Mouse (Mus musculus) limb, embryonic 14.5 days (tissue): ENCODE data around the gene Fyb2. TPM values are rescaled to one million over a fixed set of nuclear protein-coding genes. Genes with fewer than 3 reads are reported as not detected.

Experiments used
- ATAC-seq: fragments of 200-750 bp; cut with Nextera tagmentation; 2 replicates; pipeline ENCODE4 v1.8.0; 2017; ENCODE audit warnings: low read depth, moderate number of reproducible peaks, moderate TSS enrichment; ENCODE audit not compliant: low FRiP score
- DNase-seq: peaks from one replicate; pipeline ENCODE4 v3.0.0-alpha.2; 2015; ENCODE audit warnings: low spot score
- H3K27ac ChIP-seq: fragments of 300-500 bp; sonication (generic); replicated peaks from 2 replicates; pipeline ENCODE4 v1.5.1; 2014; ENCODE audit warnings: low read depth, mild to moderate bottlenecking, low read length, moderate library complexity, mixed read lengths
- H3K27me3 ChIP-seq: fragments of 300-500 bp; sonication (generic); 2 replicates; pipeline ENCODE4 v1.6.1; 2014; ENCODE audit warnings: low read length, mixed read lengths; ENCODE audit not compliant: control insufficient read depth, insufficient read depth
- H3K36me3 ChIP-seq: fragments of 300-500 bp; sonication (generic); 2 replicates; pipeline ENCODE4 v1.6.1; 2014; ENCODE audit warnings: mild to moderate bottlenecking, low read length, moderate library complexity, mixed read lengths; ENCODE audit not compliant: control insufficient read depth, insufficient read depth
- H3K4me1 ChIP-seq: fragments of 300-500 bp; sonication (generic); 2 replicates; pipeline ENCODE4 v1.6.1; 2014; ENCODE audit warnings: antibody characterized with exemption, low read length, mixed read lengths; ENCODE audit not compliant: control insufficient read depth, insufficient read depth
- H3K4me2 ChIP-seq: fragments of 300-500 bp; sonication (generic); replicated peaks from 2 replicates; pipeline ENCODE4 v1.6.1; 2014; ENCODE audit warnings: low read depth, mild to moderate bottlenecking, low read length, moderate library complexity; ENCODE audit not compliant: severe bottlenecking
- H3K4me3 ChIP-seq: fragments of 300-500 bp; sonication (generic); replicated peaks from 2 replicates; pipeline ENCODE4 v1.5.1; 2014; ENCODE audit warnings: low read length
- H3K9ac ChIP-seq: fragments of 300-500 bp; sonication (generic); 2 replicates; pipeline ENCODE4 v1.6.1; 2014; ENCODE audit warnings: mild to moderate bottlenecking, low read depth, low read length, moderate library complexity; ENCODE audit not compliant: severe bottlenecking
- H3K9me3 ChIP-seq: fragments of 300-500 bp; sonication (generic); 2 replicates; pipeline ENCODE4 v1.6.1; 2016; ENCODE audit warnings: low read length; ENCODE audit not compliant: control insufficient read depth
- POLR2A ChIP-seq: fragments of 200-500 bp; IDR thresholded peaks from 2 replicates; pipeline ENCODE4 v1.8.0; 2012; ENCODE audit warnings: inconsistent platforms, mild to moderate bottlenecking, moderate library complexity, borderline replicate concordance; ENCODE audit not compliant: insufficient read depth, insufficient read length; ENCODE audit errors: extremely low read depth
- WGBS: fragments of 180-500 bp; shearing (Covaris S2); extraction: QIAGEN DNeasy Blood & Tissue Kit; methylation state at CpG from one replicate; pipeline ENCODE4 v1.1.7; 2014; 5-methylcytosine and 5-hydroxymethylcytosine counted together
- polyA plus RNA-seq, 2 experiments: library from polyadenylated mRNA; depleted of rRNA in 1 of 2; stranded (reverse) in 1 of 2; unstranded in 1 of 2; fragments of >200 nt; fragmentation: Nextera tagmentation in 1 of 2; extraction: Ambion mirVana in 1 of 2; gene quantifications; 2 replicates each; pipeline versions ENCODE4 v1.2.1 to v1.2.3; 2012 to 2014

The Fyb2 gene
- polyA plus RNA-seq, 2 experiments: 0.30 to 0.39 TPM

DNA sequence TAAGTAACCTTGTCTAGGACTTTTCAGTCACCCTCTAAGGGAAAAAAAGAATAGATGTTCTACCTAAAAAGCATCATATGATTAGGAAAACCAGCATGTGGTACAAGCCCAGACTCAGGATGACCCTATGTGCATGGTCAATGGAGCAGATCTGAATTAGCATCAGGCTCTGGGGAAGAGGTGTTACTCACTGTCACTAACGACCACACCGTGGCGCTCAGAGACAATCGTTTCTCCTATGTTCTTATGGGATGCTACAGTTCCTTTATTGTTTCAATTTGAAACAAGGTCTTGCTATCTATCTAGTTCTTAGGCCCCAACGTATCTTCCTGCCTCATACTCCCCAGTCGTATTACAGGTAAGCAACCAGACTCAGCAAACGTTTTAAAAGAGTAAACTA lies 119.9 kb downstream of the Fyb2 start:
- no peak overlapping the region for H3K27ac ChIP-seq
- 59% methylated on average over 7 of the region's 7 CpGs for WGBS
- no peak for ATAC-seq
- H3K4me1 ChIP-seq: 0 out of 2 replicates have a peak, but pooled peaks cover 4% of the 10 kb centered on the region
- H3K9me3 ChIP-seq: no peaks in the 10 kb centered on the region
- H3K4me3 ChIP-seq: no peak overlapping the region
- H3K4me2 ChIP-seq: no peak overlapping the region
- H3K9ac ChIP-seq: no peak overlapping the region
- no peaks in the 10 kb centered on the region for H3K36me3 ChIP-seq
- no peak for DNase-seq
- no peaks in the 10 kb centered on the region for H3K27me3 ChIP-seq
- no peak for TF ChIP-seq POLR2A

GRCm38 (mm10) chr4:105034259-105034658 lies 121.0 kb downstream of the Fyb2 start:
- Histone ChIP-seq H3K27ac (no peak overlapping the region), H3K9me3 (no peaks in the 10 kb centered on the region), H3K36me3 (no peaks in the 10 kb centered on the region), H3K9ac (no peak overlapping the region), H3K4me1 (0 out of 2 replicates have a peak, but pooled peaks cover 4% of the 10 kb centered on the region), H3K27me3 (no peaks in the 10 kb centered on the region), H3K4me2 (no peak overlapping the region), H3K4me3 (no peak overlapping the region)
- ATAC-seq (no peak), DNase-seq (peak; percentile 73)
- no peak for TF ChIP-seq POLR2A

- H3K36me3 ChIP-seq: no peaks in the 10 kb centered on the region
- DNase-seq (no peak), ATAC-seq (no peak)
- H3K27me3 ChIP-seq: no peaks in the 10 kb centered on the region
- no peak overlapping the region for H3K9ac ChIP-seq
- H3K27ac ChIP-seq: no peak overlapping the region
- H3K4me2 ChIP-seq: no peak overlapping the region
- no peak for TF ChIP-seq POLR2A
- H3K4me1 ChIP-seq: peaks cover 4% of the 10 kb centered on the region; the same call in 1 of the 2 replicates
- no peak overlapping the region for H3K4me3 ChIP-seq
- no peaks in the 10 kb centered on the region for H3K9me3 ChIP-seq
- 63% methylated on average over 1 of the region's 1 CpGs for WGBS
Observed at GRCm38 (mm10) chr4:105050041-105050440, 136.8 kb downstream of the Fyb2 start.

DNA sequence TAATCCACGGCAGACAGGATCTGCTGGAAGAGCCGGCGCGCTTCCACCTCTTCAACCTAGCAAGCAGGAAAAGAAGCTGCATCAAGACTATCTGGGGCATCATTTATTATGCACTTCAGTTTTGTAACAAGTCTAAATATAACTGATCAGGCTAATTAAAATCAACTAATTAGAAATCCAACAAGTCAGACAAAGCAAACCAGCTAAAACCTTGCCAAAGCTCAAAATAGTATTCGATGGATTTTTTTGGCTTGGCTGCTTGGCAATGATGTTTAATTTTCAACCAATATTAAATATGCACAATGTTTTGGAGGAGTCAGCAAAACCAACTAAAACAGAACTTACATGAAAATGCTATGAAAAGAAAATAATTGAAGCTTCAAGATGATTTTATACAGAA lies 138.0 kb downstream of the Fyb2 start:
- Histone ChIP-seq H3K27ac (no peak overlapping the region), H3K4me3 (no peak overlapping the region), H3K27me3 (no peaks in the 10 kb centered on the region), H3K4me2 (no peak overlapping the region), H3K9ac (no peak overlapping the region), H3K9me3 (no peaks in the 10 kb centered on the region), H3K4me1 (no peaks in the 10 kb centered on the region), H3K36me3 (no peaks in the 10 kb centered on the region)
- WGBS: 93% methylated on average over 5 of the region's 5 CpGs
- DNase-seq (no peak), ATAC-seq (no peak)
- TF ChIP-seq POLR2A: no peak

Other genes with a start within 250 kb of the Fyb2 start
- gene C8b, start 147.1 kb upstream of the Fyb2 start, polyA plus RNA-seq (2012; rRNA removed): not detected in 2 replicates
- gene C8b, start 147.1 kb upstream of the Fyb2 start, polyA plus RNA-seq (2014; fragmentation: Nextera tagmentation; extraction: Ambion mirVana): not detected in 2 replicates
- not detected in 2 replicates for gene Gm17662, start 56.1 kb upstream of the Fyb2 start, polyA plus RNA-seq (2012; rRNA removed)
- gene Gm17662, start 56.1 kb upstream of the Fyb2 start, polyA plus RNA-seq (2014; fragmentation: Nextera tagmentation; extraction: Ambion mirVana): not detected in 2 replicates
- gene C8a, start 37.1 kb upstream of the Fyb2 start, polyA plus RNA-seq (2012; rRNA removed): 0.04 TPM in 1 of 2 replicates, not detected in the other
- gene C8a, start 37.1 kb upstream of the Fyb2 start, polyA plus RNA-seq (2014; fragmentation: Nextera tagmentation; extraction: Ambion mirVana): not detected in 2 replicates
- 1.1 and 1.2 TPM in 2 replicates for gene Prkaa2, start 196.4 kb downstream of the Fyb2 start, polyA plus RNA-seq (2012; rRNA removed)
- 1.2 and 1.7 TPM in 2 replicates for gene Prkaa2, start 196.4 kb downstream of the Fyb2 start, polyA plus RNA-seq (2014; fragmentation: Nextera tagmentation; extraction: Ambion mirVana)
- gene Plpp3, start 243.9 kb downstream of the Fyb2 start, polyA plus RNA-seq (2012; rRNA removed): 112 and 124 TPM in 2 replicates
- gene Plpp3, start 243.9 kb downstream of the Fyb2 start, polyA plus RNA-seq (2014; fragmentation: Nextera tagmentation; extraction: Ambion mirVana): 117 and 130 TPM in 2 replicates